Mouse (Mus musculus) lung, postnatal 0 days (tissue): ENCODE results near the gene Rps23.

Source experiments
- CTCF ChIP-seq: IDR thresholded peaks from 2 replicates; pipeline ENCODE4 v1.5.1; 2016; ENCODE audit warnings: antibody characterized with exemption, mild to moderate bottlenecking
- EP300 ChIP-seq: IDR thresholded peaks from 2 replicates; pipeline ENCODE4 v1.6.1; 2016; ENCODE audit warnings: antibody characterized with exemption, mild to moderate bottlenecking, control low read depth

- TF ChIP-seq CTCF (no peak), EP300 (no peak)
Measured at GRCm38 (mm10) chr13:90924072-90924471, 1.3 kb downstream of the Rps23 start.
